Mouse (Mus musculus): ENCODE measurements around the gene Negr1. TPM values are rescaled to one million over a fixed set of nuclear protein-coding genes. Genes with fewer than 3 reads are reported as not detected.

Gene Negr1
- polyA plus RNA-seq, 1 experiment from 2014 or later: 5.9 TPM

GRCm38 (mm10) chr3:157090051-157090450 is 528.5 kb downstream of the Negr1 start:
- ATAC-seq (replicated peaks; ENCODE audit: low FRiP score, low read depth) (no peak), DNase-seq (ENCODE audit: low spot score) (no peak)
- no peaks in the 10 kb centered on the region for H3K27me3 ChIP-seq (ENCODE audit: insufficient read depth, low read length)
- no peaks in the 10 kb centered on the region for H3K9me3 ChIP-seq (replicated peaks; ENCODE audit: low read length)
- TF ChIP-seq CTCF (IDR thresholded peaks at IDR 0.05; ENCODE audit: low read depth): no peak
- H3K36me3 ChIP-seq (ENCODE audit: insufficient read depth, low read length): no peaks in the 10 kb centered on the region
- no peak overlapping the region for H3K27ac ChIP-seq
- H3K9ac ChIP-seq (ENCODE audit: low read depth, low read length): no peak overlapping the region
- H3K4me1 ChIP-seq (replicated peaks; ENCODE audit: insufficient read depth, low read length): no peaks in the 10 kb centered on the region
- whole genome bisulfite sequencing: 48% methylated on average over 4 of the region's 4 CpGs
- no peak overlapping the region for H3K4me3 ChIP-seq (replicated peaks; ENCODE audit: low read depth, low read length)
- H3K4me2 ChIP-seq (ENCODE audit: low read length): no peak overlapping the region

- ATAC-seq (replicated peaks; ENCODE audit: low FRiP score, low read depth): no peak
- no peaks in the 10 kb centered on the region for H3K9me3 ChIP-seq (replicated peaks; ENCODE audit: low read length)
Measured at GRCm38 (mm10) chr3:157096284-157096683, 534.7 kb downstream of the Negr1 start.

GRCm38 (mm10) chr3:157097514-157097913 is 535.9 kb downstream of the Negr1 start:
- no peak for DNase-seq (ENCODE audit: low spot score)
- Histone ChIP-seq H3K27ac (no peak overlapping the region), H3K9ac (ENCODE audit: low read depth, low read length) (no peak overlapping the region), H3K36me3 (ENCODE audit: insufficient read depth, low read length) (no peaks in the 10 kb centered on the region), H3K4me1 (replicated peaks; ENCODE audit: insufficient read depth, low read length) (no peaks in the 10 kb centered on the region), H3K27me3 (ENCODE audit: insufficient read depth, low read length) (no peaks in the 10 kb centered on the region), H3K4me3 (replicated peaks; ENCODE audit: low read depth, low read length) (no peak overlapping the region), H3K9me3 (replicated peaks; ENCODE audit: low read length) (no peaks in the 10 kb centered on the region), H3K4me2 (ENCODE audit: low read length) (no peak overlapping the region)
- no peak for ATAC-seq (replicated peaks; ENCODE audit: low FRiP score, low read depth)
- TF ChIP-seq CTCF (IDR thresholded peaks at IDR 0.05; ENCODE audit: low read depth): no peak

More at GRCm38 (mm10) chr3:157096284-157096683, 534.7 kb downstream of the Negr1 start:
- Histone ChIP-seq H3K9ac (ENCODE audit: low read depth, low read length) (no peak overlapping the region), H3K4me1 (replicated peaks; ENCODE audit: insufficient read depth, low read length) (no peaks in the 10 kb centered on the region), H3K27me3 (ENCODE audit: insufficient read depth, low read length) (no peaks in the 10 kb centered on the region), H3K27ac (no peak overlapping the region), H3K4me2 (ENCODE audit: low read length) (no peak overlapping the region), H3K36me3 (ENCODE audit: insufficient read depth, low read length) (no peaks in the 10 kb centered on the region), H3K4me3 (replicated peaks; ENCODE audit: low read depth, low read length) (no peak overlapping the region)
- no peak for DNase-seq (ENCODE audit: low spot score)
- WGBS: 95% methylated on average over 1 of the region's 1 CpGs
- TF ChIP-seq CTCF (IDR thresholded peaks at IDR 0.05; ENCODE audit: low read depth): no peak

- H3K9me3 ChIP-seq (replicated peaks; ENCODE audit: low read length): no peaks in the 10 kb centered on the region
- H3K4me2 ChIP-seq (ENCODE audit: low read length): no peak overlapping the region
- no peak for TF ChIP-seq CTCF (IDR thresholded peaks at IDR 0.05; ENCODE audit: low read depth)
- no peaks in the 10 kb centered on the region for H3K4me1 ChIP-seq (replicated peaks; ENCODE audit: insufficient read depth, low read length)
- H3K9ac ChIP-seq (ENCODE audit: low read depth, low read length): no peak overlapping the region
- H3K27ac ChIP-seq: no peak overlapping the region
- ATAC-seq (replicated peaks; ENCODE audit: low FRiP score, low read depth) (no peak), DNase-seq (ENCODE audit: low spot score) (no peak)
- no peak overlapping the region for H3K4me3 ChIP-seq (replicated peaks; ENCODE audit: low read depth, low read length)
- no peaks in the 10 kb centered on the region for H3K27me3 ChIP-seq (ENCODE audit: insufficient read depth, low read length)
- H3K36me3 ChIP-seq (ENCODE audit: insufficient read depth, low read length): no peaks in the 10 kb centered on the region
- WGBS: 84% methylated on average over 6 of the region's 6 CpGs
Measured at GRCm38 (mm10) chr3:157098417-157098816, 536.8 kb downstream of the Negr1 start.

DNA sequence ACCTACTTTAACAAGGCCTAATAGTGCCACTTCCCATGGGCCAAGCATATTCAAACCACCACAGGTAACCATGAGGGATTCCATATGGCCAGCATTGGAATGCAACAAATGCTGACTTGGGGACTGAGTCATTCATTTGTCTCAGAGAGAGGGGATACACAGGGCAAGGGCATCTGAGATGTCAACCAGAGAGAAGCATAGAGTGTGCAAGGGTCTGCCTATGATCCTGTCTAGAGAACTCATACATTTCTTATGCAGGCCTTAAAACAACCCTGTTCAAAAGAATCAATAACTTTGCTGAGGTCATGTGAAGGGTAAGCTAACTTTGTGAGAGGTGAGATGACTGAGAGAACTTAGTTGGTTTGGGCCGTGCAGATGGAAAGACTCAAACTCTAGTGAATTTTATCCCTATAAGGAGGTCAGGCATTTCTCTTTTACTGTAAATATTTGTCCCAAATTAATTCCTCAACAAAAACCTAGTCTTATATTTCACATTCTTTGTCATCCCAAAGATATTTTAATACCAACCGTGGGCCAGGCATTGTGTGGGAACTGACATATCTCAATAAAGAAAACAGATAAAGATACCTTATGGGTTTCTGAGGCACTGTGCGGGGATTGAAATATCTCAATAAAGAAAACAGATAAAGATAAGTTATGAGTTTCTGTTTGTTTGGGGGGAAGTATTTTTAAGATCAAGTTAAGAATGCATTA is 543.4 kb downstream of the Negr1 start:
- no peak for ATAC-seq (replicated peaks; ENCODE audit: low FRiP score, low read depth)

GRCm38 (mm10) chr3:157105580-157106264 is 544.1 kb downstream of the Negr1 start:
- Histone ChIP-seq H3K27ac (no peak overlapping the region), H3K4me1 (replicated peaks; ENCODE audit: insufficient read depth, low read length) (no peaks in the 10 kb centered on the region), H3K4me3 (replicated peaks; ENCODE audit: low read depth, low read length) (no peak overlapping the region), H3K9ac (ENCODE audit: low read depth, low read length) (no peak overlapping the region), H3K27me3 (ENCODE audit: insufficient read depth, low read length) (no peaks in the 10 kb centered on the region), H3K4me2 (ENCODE audit: low read length) (no peak overlapping the region), H3K36me3 (ENCODE audit: insufficient read depth, low read length) (no peaks in the 10 kb centered on the region), H3K9me3 (replicated peaks; ENCODE audit: low read length) (no peaks in the 10 kb centered on the region)
- DNase-seq (ENCODE audit: low spot score) (peak; percentile 86), ATAC-seq (replicated peaks; ENCODE audit: low FRiP score, low read depth) (no peak)
- no peak for TF ChIP-seq CTCF (IDR thresholded peaks at IDR 0.05; ENCODE audit: low read depth)
- 25% methylated on average over 6 of the region's 6 CpGs for WGBS

More for the DNA sequence above, 543.4 kb downstream of the Negr1 start:
- peak overlapping the region; percentile 21; the same call in 1 of the 2 replicates for H3K27ac ChIP-seq
- no peak overlapping the region for H3K9ac ChIP-seq (ENCODE audit: low read depth, low read length)
- H3K9me3 ChIP-seq (replicated peaks; ENCODE audit: low read length): no peaks in the 10 kb centered on the region
- no peaks in the 10 kb centered on the region for H3K4me1 ChIP-seq (replicated peaks; ENCODE audit: insufficient read depth, low read length)
- H3K4me2 ChIP-seq (ENCODE audit: low read length): no peak overlapping the region
- no peak for TF ChIP-seq CTCF (IDR thresholded peaks at IDR 0.05; ENCODE audit: low read depth)
- no peaks in the 10 kb centered on the region for H3K36me3 ChIP-seq (ENCODE audit: insufficient read depth, low read length)
- whole genome bisulfite sequencing: 56% methylated on average over 3 of the region's 3 CpGs
- H3K4me3 ChIP-seq (replicated peaks; ENCODE audit: low read depth, low read length): no peak overlapping the region
- H3K27me3 ChIP-seq (ENCODE audit: insufficient read depth, low read length): no peaks in the 10 kb centered on the region
- peak; percentile 60 for DNase-seq (ENCODE audit: low spot score)
